Mouse (Mus musculus): ENCODE data around the gene Top3b. TPM values are rescaled to one million over a fixed set of nuclear protein-coding genes. Genes with fewer than 3 reads are reported as not detected.
"Not testable (repeated sequence)": the region's sequence is repeated elsewhere in the genome, so short reads cannot be mapped to it uniquely, and the experiment has no call there.

Gene Top3b
- polyA plus RNA-seq, 1 experiment from 2014 or later: 68.0 TPM

DNA sequence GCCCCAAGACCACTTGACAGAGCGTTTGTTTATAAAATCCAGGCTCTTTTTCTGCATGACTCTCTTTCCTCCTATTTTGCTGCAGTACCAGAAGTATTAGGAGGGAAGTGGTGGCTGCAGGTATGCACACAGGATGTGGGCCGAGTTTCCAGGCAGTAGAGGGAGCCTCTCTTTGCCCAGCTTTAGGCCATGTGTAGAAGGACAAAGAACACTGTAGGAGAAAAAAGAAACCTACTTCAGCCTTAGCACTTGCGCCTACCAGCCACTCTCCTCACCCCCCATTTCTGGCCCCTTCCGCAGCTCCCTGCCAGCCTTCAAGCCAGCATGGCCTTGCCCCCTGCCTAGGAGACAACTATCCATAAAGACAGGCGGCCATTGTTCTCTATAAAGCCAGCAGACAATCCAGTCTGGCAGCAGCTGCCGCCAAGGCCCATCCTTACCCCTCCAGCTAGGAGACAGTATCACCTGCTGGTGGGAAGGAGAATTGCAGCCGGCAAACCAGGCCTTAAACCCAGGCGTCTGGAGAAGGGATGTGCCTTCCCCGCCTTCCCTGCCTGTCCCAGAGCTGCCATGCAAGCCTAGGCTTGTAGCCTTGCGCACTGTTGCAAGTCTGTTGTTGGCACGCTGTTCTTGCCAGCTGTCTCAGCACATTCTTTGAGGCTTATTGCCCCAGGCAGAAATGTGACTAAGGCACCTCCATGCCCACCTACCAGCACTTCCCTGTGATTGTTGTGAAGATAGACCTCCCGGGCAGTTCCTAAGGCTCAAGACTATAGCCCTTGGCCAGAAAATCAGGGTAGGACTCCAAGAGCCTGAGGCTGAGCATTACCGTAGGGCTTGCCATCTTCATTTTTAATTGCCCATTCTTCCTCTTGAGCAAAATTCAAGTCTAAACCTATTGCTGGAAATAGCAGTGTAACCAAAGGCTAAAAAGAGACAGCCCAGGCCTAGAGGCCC lies 41.4 kb downstream of the Top3b start:
- no peak overlapping the region for H3K4me2 ChIP-seq (ENCODE audit: low read length)
- TF ChIP-seq CTCF (IDR thresholded peaks at IDR 0.05; ENCODE audit: low read depth): peak; percentile 90
- no peaks in the 10 kb centered on the region for H3K9me3 ChIP-seq (replicated peaks; ENCODE audit: low read length)
- no peak overlapping the region for H3K9ac ChIP-seq (ENCODE audit: low read depth, low read length)
- DNase-seq (ENCODE audit: low spot score): peak; percentile 82
- 48% methylated on average over 13 of the region's 13 CpGs for WGBS
- peaks cover 38% of the 10 kb centered on the region for H3K36me3 ChIP-seq (ENCODE audit: insufficient read depth, low read length)
- no peaks in the 10 kb centered on the region for H3K27me3 ChIP-seq (ENCODE audit: insufficient read depth, low read length)
- peak; percentile 79 for ATAC-seq (replicated peaks; ENCODE audit: low FRiP score, low read depth)
- H3K4me1 ChIP-seq (replicated peaks; ENCODE audit: insufficient read depth, low read length): no peaks in the 10 kb centered on the region
- no peak overlapping the region for H3K4me3 ChIP-seq (replicated peaks; ENCODE audit: low read depth, low read length)
- H3K27ac ChIP-seq: peak overlapping the region; percentile 50; the same call in 1 of the 2 replicates

DNA sequence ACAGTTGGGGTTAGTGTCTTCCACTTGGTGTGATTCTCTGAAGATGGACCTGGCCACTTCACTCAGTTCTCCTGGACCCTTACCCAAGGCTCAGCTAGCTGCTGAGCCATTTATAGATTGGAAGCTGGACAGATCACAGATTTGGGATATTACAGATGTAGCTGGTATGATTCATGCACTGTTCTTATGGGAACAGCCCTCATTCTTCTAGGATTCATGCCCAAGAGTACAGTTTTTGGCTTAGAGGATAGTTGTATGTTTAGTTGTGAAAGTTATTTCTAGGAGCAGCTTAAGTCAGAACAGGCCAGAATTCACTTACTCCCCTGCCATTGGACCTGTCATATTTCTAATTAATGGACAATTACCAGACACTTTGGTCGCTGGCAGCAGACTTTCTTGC lies 42.9 kb downstream of the Top3b start:
- 70% methylated on average over 1 of the region's 1 CpGs for WGBS
- no peak for DNase-seq (ENCODE audit: low spot score)
- no peaks in the 10 kb centered on the region for H3K27me3 ChIP-seq (ENCODE audit: insufficient read depth, low read length)
- H3K27ac ChIP-seq: no peak overlapping the region
- no peak for ATAC-seq (replicated peaks; ENCODE audit: low FRiP score, low read depth)
- no peaks in the 10 kb centered on the region for H3K4me1 ChIP-seq (replicated peaks; ENCODE audit: insufficient read depth, low read length)
- no peak for TF ChIP-seq CTCF (IDR thresholded peaks at IDR 0.05; ENCODE audit: low read depth)
- H3K9me3 ChIP-seq (replicated peaks; ENCODE audit: low read length): no peaks in the 10 kb centered on the region
- H3K4me2 ChIP-seq (ENCODE audit: low read length): no peak overlapping the region
- H3K4me3 ChIP-seq (replicated peaks; ENCODE audit: low read depth, low read length): no peak overlapping the region
- no peak overlapping the region for H3K9ac ChIP-seq (ENCODE audit: low read depth, low read length)
- peaks cover 50% of the 10 kb centered on the region for H3K36me3 ChIP-seq (ENCODE audit: insufficient read depth, low read length)

DNA sequence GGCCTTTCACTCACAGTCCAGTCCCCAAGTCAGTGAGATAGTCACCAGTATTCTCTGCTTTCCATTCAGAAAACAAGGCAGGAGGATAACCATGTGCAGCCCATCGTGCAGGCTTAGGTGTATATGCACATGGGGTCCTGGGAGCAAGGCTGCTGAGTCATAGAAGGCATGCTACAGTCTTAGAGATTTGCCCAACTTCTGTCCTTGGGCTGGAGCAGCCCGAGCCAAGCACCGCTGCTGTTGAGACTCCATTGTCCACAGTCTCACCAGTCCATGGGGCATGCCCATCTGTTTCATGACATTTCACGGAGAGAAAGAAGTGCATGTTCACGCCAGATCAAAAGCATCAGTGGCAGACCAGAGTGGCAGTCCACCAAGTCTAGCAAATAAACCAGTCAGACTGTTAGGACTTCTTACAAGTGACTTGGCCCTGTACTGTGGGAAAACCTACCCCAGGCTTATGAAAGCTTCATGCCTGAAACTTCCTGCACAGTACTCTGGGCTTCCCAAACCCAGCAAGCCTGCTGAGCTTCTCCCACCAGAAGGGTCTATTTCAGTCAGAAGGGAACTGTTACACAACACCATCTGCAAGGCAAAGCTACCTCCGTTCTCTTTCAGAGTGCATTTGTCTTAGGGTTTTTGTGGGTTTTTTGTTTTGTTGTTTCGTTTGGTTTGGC lies 48.0 kb downstream of the Top3b start:
- H3K4me1 ChIP-seq (replicated peaks; ENCODE audit: insufficient read depth, low read length): no peaks in the 10 kb centered on the region
- H3K27ac ChIP-seq: no peak overlapping the region
- no peak for TF ChIP-seq CTCF (IDR thresholded peaks at IDR 0.05; ENCODE audit: low read depth)
- ATAC-seq (replicated peaks; ENCODE audit: low FRiP score, low read depth) (no peak), DNase-seq (ENCODE audit: low spot score) (no peak)
- no peaks in the 10 kb centered on the region for H3K27me3 ChIP-seq (ENCODE audit: insufficient read depth, low read length)
- peaks cover 51% of the 10 kb centered on the region for H3K36me3 ChIP-seq (ENCODE audit: insufficient read depth, low read length)
- no peak overlapping the region for H3K4me3 ChIP-seq (replicated peaks; ENCODE audit: low read depth, low read length)
- no peaks in the 10 kb centered on the region for H3K9me3 ChIP-seq (replicated peaks; ENCODE audit: low read length)
- no peak overlapping the region for H3K4me2 ChIP-seq (ENCODE audit: low read length)
- H3K9ac ChIP-seq (ENCODE audit: low read depth, low read length): no peak overlapping the region
- 98% methylated on average over 7 of the region's 7 CpGs for WGBS

DNA sequence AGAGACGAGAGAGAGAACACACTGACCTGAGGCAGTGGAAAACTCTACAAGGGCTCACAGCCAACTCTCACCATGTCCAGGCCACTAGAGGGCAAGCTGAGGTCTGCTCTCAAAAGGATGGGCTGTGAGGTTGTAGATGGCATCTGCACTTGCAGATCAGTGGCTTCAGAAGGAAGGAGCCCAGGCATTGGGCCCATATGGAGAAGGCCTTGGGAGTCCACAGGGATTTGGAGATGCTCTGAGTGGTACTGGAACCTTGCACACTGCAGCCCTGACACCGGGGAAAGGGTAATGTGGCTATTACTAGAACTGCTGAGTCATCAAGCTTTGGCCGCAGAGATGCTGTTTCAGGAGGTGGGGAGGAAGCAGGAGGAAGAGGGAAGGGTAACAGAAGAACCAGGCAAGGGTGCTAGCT lies 50.5 kb downstream of the Top3b start:
- Histone ChIP-seq H3K27me3 (ENCODE audit: insufficient read depth, low read length) (no peaks in the 10 kb centered on the region), H3K9ac (ENCODE audit: low read depth, low read length) (no peak overlapping the region), H3K4me2 (ENCODE audit: low read length) (no peak overlapping the region), H3K4me1 (replicated peaks; ENCODE audit: insufficient read depth, low read length) (no peaks in the 10 kb centered on the region), H3K9me3 (replicated peaks; ENCODE audit: low read length) (no peaks in the 10 kb centered on the region), H3K27ac (no peak overlapping the region), H3K36me3 (ENCODE audit: insufficient read depth, low read length) (peaks cover 49% of the 10 kb centered on the region), H3K4me3 (replicated peaks; ENCODE audit: low read depth, low read length) (no peak overlapping the region)
- ATAC-seq (replicated peaks; ENCODE audit: low FRiP score, low read depth): 0 out of 2 replicates have a peak, but pooled peaks have one; percentile 16
- TF ChIP-seq CTCF (IDR thresholded peaks at IDR 0.05; ENCODE audit: low read depth): peak; percentile 66
- 72% methylated on average over 3 of the region's 3 CpGs for WGBS
- DNase-seq (ENCODE audit: low spot score): peak; percentile 54

DNA sequence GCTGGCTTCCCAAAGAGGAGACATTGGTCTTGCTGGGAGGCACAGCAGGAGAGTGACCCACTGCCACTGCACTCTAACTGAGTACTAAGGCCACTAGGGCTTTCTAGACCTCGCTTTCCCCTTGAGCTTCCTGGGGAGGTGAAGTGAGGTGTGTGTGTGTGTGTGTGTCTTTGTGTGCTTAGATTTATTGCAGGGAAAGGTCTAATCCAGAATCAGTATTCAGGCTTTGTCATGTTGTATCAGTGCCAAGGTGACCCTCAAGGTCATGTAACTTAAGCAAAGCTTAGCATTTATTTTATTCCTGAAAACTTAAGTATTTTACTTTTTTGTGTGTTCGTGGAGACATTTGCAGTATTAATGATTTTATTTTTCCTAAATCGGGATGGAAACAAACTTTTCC lies 53.9 kb downstream of the Top3b start:
- H3K36me3 ChIP-seq (ENCODE audit: insufficient read depth, low read length): peaks cover 27% of the 10 kb centered on the region; the same call in 1 of the 2 replicates
- whole genome bisulfite sequencing: 92% methylated on average over 3 of the region's 3 CpGs

DNA sequence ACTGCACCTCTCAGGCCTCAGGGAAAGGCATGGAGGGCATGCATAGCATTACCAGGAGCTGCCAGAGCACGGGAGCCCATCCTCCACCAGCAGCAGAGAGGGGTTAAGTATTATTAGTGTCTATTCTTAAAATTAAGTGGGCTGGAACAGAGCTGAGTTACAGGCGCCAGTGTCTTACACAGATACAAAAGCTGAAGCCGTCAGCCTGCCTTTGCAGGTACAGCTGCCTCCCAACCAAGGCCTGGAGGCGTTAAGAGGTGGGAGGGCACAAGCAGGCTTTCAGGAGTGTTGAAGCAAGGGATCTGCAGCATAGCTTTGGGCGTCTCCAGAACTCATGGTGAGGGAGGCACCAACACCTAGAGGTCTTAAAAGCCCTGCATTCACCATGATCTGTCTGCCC lies 56.0 kb downstream of the Top3b start:
- 0 out of 2 replicates have a peak, but pooled peaks cover 21% of the 10 kb centered on the region for H3K36me3 ChIP-seq (ENCODE audit: insufficient read depth, low read length)
- WGBS: 60% methylated on average over 5 of the region's 5 CpGs
- TF ChIP-seq CTCF (IDR thresholded peaks at IDR 0.05; ENCODE audit: low read depth): no peak
- no peak overlapping the region for H3K4me2 ChIP-seq (ENCODE audit: low read length)
- H3K27me3 ChIP-seq (ENCODE audit: insufficient read depth, low read length): no peaks in the 10 kb centered on the region
- H3K9ac ChIP-seq (ENCODE audit: low read depth, low read length): no peak overlapping the region
- no peak for ATAC-seq (replicated peaks; ENCODE audit: low FRiP score, low read depth)
- H3K9me3 ChIP-seq (replicated peaks; ENCODE audit: low read length): no peaks in the 10 kb centered on the region
- no peak overlapping the region for H3K4me3 ChIP-seq (replicated peaks; ENCODE audit: low read depth, low read length)
- DNase-seq (ENCODE audit: low spot score): no peak
- H3K4me1 ChIP-seq (replicated peaks; ENCODE audit: insufficient read depth, low read length): no peaks in the 10 kb centered on the region
- no peak overlapping the region for H3K27ac ChIP-seq

More for the DNA sequence above, 53.9 kb downstream of the Top3b start:
- Histone ChIP-seq H3K4me2 (ENCODE audit: low read length) (no peak overlapping the region), H3K4me1 (replicated peaks; ENCODE audit: insufficient read depth, low read length) (no peaks in the 10 kb centered on the region), H3K9ac (ENCODE audit: low read depth, low read length) (no peak overlapping the region), H3K27ac (no peak overlapping the region), H3K4me3 (replicated peaks; ENCODE audit: low read depth, low read length) (no peak overlapping the region), H3K27me3 (ENCODE audit: insufficient read depth, low read length) (no peaks in the 10 kb centered on the region), H3K9me3 (replicated peaks; ENCODE audit: low read length) (no peaks in the 10 kb centered on the region)
- ATAC-seq (replicated peaks; ENCODE audit: low FRiP score, low read depth) (no peak), DNase-seq (ENCODE audit: low spot score) (no peak)
- no peak for TF ChIP-seq CTCF (IDR thresholded peaks at IDR 0.05; ENCODE audit: low read depth)

DNA sequence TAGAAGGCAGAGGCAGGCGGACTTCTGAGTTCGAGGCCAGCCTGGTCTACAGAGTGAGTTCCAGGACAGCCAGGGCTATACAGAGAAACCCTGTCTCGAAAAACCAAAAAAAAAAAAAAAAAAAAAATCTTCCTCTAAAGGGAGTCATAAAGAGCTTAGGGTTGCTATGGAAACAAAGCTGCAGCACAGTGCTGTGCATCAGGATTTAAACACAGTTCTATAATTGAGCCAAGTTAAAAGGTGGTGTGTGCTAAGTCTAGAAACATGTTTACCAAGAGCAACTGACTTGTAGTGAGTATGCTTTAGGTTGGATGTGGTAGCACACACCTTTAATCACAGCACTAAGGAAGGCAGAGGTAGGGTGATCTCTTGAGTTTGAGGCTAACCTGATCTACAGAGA lies 58.4 kb downstream of the Top3b start:
- not testable (repeated sequence) for H3K4me2 ChIP-seq (ENCODE audit: low read length); H3K27ac ChIP-seq; H3K4me3 ChIP-seq (replicated peaks; ENCODE audit: low read depth, low read length); H3K9ac ChIP-seq (ENCODE audit: low read depth, low read length); H3K27me3 ChIP-seq (ENCODE audit: insufficient read depth, low read length); DNase-seq (ENCODE audit: low spot score); ATAC-seq (replicated peaks; ENCODE audit: low FRiP score, low read depth); H3K9me3 ChIP-seq (replicated peaks; ENCODE audit: low read length); H3K4me1 ChIP-seq (replicated peaks; ENCODE audit: insufficient read depth, low read length)
- 0 out of 2 replicates have a peak, but pooled peaks cover 14% of the 10 kb centered on the region for H3K36me3 ChIP-seq (ENCODE audit: insufficient read depth, low read length)
- 87% methylated on average over 2 of the region's 3 CpGs for WGBS
